Mouse (Mus musculus) liver (tissue): ENCODE measurements around the gene Ndufa3.

ENCODE experiments used
- DNase-seq: peaks from one replicate; pipeline ENCODE4 v3.0.0-alpha.2; 2020; ENCODE audit warnings: mixed read lengths

The Ndufa3 gene

DNA sequence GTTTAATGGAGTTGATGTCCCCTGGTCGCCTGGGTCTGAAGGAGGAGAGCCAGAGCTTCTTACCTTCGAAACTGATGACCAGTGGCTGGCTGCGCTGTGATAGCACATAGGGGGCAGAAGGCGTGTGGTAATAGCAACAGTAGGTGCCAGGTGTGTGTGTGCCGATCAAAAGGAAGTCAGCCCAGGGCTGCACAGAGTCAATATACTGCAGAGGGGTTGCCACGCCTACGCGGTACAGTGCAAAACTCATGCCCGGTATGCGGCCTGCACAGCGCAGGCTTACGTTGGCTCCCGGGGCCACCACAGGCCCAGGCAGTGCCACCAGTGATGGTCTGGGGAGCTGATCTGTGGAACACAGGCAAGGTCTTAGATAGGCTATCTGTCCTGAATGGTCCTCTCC is 6.2 kb upstream of the Ndufa3 start:
- DNase-seq: no peak

DNA sequence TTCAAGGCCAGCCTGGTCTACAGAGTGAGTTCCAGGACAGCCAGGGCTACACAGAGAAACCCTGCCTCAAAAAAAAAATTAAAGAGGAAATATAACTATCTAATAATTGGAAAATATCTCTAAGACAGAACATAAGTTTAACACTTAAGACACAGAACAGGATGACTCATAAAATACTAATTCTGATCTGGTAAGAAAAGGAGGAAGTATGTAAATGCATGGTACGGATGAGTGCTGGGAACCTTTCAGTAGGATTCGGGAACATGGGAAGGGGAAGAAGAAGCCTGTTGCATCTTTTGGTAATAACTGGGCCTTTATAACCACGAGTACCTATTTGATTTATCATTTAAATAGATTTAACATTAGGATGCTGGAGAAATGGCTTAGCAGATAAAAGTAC is 3.2 kb upstream of the Ndufa3 start:
- DNase-seq: no peak

DNA sequence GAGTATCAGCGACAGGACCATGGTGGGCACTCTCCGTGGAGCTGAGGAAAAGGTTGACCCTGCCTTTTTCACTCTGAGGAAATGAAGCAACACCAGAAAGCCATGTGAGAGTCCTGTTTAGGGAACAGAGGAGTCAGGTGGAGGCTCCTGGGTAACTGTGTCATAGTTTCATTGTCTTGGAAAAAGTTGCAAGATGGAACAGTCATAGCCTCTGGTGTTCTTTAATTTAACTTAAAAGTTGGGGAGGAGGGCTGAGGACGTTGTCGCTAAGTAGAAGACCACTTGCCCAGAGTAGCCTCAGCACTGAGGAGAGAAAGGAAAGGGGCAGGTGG is 1.1 kb upstream of the Ndufa3 start, which contains the start of gene Oscar:
TSS of gene Oscar (minus strand) at position 101 of the 332 bp plus-strand sequence.
- no peak for DNase-seq

DNA sequence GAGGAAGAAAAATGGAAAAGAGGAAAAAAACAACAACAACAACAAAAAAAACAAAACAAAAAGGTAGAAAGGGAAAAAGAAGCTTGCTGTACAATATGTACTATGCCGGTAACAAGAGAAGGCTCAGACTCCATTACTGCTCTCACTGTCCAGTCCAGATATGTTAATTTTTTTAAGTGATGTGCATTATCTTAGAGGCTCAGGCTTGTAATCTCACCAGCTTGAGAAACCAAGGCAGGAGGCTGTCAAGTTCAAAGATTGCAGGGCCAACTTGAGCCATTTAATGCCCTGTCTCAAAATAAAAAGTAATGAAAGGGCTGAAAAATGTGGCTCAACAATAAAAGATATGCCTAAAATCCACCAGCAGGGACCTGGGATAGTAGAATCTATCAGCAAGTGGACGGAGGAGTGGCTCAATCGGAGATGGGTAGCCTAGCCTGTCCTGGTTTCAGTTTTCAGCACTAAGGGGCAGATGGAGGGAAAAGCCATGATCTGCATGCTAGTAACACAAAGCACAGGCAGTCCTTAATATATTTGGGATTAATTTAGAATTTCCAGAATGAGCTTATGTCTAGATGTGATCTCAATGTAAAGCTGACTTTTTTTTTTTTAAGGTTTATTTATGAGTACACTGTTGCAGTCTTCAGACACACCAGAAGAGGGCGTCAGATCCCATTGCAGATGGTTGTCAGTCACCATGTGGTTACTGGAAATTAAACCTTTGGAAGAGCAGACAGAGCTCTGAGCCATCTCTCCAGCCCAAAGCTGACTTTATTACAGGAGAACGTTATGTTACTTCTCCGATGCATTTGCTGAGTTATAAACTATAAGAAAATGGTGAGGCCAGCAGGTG is 558 bp upstream of the Ndufa3 start:
- peak; percentile 18 for DNase-seq

DNA sequence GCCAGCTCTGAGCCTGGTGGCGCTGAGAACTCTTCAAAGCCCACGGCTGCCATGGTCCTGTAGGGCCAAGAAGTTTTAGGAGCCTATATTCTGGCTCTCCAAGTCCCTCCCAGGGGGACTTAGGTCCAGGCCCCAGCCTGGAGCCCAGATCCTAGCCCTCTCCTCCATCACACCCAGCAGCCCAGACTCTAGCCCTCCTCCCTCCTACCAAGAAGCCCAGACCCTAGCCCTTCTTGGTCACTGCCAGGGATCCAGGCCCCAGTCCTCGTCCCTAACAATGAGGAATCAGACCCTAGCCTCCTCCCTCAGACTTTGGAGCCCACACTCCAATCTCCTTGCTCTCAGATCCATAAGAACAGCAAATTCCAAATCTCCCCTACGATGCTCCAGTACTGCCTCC is 11.9 kb downstream of the Ndufa3 start:
- DNase-seq: no peak

DNA sequence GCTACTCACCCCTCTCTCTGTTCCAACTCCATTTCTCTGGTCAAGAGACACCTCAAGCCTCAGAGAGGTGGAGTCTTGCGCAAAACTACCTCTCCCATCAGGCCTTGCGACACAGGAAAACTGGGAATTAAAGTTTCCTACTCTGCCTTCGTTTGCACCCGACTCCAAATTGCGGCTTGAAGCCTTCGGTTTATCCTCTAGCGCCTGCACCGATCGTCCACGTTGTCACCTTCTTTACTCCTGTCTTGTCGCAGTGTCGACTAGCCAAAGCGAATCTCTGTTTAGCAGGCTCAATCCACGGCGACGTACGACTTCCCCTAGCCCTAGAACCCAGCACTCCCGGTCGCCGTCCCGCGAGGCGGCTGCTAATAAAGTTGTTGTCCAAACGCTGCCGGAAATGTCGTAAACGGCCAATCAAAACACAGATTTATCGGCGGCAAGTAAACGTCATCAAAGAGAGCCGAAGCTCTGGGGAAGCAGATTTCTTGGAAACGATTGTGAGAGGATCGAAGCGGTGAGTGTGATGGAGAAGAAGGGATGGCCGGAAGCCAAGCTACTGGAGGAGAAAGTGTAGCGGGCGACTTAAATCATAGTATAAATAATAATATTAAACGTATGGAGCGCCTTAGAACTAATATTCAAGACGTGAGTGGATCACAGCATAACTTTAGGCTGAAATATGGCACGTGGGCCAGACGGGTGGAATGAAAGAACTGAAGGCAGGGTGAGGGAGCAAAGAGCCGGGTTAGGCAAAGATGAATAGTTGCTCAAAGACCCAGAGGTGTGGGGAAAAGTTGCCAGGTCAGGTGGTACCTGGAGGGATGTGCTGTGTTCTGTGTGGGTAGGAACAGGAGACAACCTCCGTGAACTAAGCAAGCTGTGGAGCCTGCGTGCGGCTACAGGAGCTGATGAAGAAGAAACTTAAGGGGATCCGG is 12.6 kb downstream of the Ndufa3 start, which contains the start of the genes Tfpt and Prpf31:
TSS of gene Tfpt (minus strand) at position 387 of the 935 bp plus-strand sequence.
TSS of gene Prpf31 (plus strand) at position 443 of the 935 bp plus-strand sequence.
- DNase-seq: peak; percentile 91

DNA sequence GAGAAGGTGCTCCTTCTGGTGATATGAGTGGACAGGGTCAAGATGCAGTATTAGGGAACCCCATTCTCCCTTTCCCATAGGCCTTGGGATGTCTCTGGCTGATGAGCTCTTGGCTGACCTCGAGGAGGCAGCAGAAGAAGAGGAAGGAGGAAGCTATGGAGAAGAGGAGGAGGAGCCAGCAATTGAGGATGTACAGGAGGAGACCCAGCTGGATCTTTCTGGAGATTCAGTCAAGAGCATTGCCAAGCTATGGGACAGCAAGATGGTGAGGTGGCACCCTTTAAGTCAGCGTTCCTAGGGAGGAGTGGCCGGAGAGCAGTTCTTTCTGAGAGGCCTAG is 13.3 kb downstream of the Ndufa3 start:
- no peak for DNase-seq

DNA sequence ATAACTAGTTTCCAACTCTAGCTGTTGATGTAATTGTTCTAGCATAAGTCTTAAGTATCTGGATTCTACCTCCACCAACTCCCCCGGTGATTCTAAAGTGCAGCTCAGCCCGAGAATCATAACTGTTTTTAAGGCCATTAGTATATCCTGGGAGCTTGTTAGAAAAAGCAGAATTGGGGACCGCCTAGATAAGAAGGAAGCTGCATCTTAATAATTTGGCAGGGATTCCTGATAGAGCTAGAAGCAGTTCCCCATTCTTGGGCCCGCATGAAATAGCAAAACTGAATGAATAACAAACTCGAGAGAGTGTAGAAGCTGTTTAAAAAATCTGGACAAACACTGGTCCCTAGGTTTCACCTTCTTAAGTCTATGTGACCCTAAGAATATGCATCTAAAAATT is 26.2 kb downstream of the Ndufa3 start:
- DNase-seq: no peak

DNA sequence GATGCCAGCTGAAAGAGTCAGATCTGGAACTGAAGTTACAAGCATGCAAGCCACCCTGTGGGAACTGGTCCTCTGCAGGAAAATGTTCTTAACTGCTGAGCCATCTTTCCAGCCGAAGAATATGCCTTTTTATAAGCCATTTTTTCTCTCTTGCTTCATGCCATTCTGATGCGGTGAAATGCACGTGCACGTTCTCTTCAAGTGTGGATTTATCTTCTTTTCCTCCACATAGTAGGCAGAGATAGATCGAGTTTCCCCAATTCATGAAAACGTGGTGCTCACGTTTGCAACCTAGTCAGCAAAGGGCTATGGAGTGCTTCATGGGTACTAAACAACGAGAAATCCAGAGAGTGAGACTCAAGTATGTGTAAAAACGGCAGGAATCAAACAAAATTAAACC is 26.7 kb downstream of the Ndufa3 start:
- DNase-seq: no peak

DNA sequence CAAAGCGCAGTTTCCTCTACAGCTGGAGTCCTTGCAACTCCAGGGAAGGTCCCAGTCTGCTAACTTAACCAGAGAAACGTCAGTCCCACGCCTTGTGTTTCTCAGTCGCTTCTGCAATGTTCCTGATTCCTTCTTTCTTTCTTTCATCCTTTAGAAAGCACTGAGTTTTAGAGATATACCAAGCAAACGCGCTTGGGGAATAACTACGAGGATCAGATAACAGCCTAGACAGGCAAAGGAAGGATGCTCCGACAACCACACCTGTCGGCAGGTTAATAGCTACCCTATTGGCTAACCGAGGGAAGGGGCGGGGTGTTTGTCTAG is 27.1 kb downstream of the Ndufa3 start:
- peak; percentile 95 for DNase-seq

DNA sequence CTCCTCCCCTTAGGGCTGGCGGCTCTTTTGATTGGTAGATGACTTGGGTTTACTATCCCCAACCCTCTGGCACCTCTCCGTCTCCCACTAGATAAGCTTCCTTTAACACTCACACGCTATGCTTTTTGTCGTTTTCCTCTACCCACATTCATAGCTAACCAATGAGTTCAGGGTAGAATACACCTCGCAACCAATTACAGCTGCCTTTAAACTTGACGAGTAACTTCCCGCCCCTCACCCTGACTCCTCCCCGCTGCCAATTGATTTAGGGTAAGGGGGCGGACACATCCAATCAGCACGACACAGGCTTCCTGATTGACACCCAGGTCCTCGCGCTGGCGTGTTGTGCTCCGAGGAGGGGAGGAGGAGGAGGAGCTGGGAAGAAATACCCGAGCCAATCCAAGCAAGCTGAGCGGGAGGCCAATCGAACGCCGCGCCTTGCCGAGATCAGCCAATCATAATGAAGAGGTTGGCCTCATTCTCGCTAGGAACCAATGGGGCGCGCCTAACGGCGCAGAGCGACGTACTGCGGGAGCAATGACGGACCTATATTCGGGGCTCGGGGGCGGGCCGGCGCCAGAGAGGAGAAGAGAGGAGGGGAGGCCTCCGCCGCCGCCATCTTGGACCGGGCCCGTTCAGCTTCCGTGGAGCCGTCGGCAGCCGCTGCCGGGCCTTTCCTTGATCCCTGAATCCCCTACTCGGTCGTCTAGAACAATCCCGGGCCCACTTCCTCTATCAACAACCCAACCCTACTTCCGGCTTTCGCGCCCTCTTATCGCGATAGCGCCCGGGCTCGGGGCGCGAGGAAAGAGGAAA is 27.7 kb downstream of the Ndufa3 start, which contains the start of gene Cnot3:
TSS of gene Cnot3 (plus strand) at position 597 of the 816 bp plus-strand sequence.
- peak; percentile 98 for DNase-seq

DNA sequence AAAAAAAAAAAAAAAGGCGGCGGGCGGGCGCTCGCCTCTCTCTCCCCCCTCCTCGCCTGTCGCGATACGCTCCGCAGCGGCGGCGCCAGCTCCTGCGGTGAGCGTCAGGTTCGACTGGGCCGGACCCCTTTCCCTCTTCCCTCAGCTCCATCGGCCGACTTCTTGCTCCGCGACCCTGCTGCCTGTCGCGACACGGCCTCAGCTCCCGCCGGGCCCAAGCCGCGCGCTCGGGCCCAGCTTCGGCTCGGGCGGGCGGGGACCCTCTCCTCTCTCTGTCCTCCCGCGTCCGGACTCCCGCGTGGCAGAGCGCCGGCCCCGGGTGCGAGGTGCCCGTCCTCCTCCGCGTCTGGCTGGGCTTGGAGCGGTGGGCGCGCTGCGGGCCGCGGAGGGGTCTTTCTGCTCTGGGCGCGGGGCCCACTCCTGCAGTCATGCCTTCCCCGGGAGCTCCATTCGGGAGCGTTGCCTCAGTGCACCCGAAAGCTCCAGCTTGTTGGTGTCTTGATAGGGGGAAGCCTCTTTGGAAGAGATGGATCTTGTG is 28.4 kb downstream of the Ndufa3 start:
- DNase-seq: no peak

DNA sequence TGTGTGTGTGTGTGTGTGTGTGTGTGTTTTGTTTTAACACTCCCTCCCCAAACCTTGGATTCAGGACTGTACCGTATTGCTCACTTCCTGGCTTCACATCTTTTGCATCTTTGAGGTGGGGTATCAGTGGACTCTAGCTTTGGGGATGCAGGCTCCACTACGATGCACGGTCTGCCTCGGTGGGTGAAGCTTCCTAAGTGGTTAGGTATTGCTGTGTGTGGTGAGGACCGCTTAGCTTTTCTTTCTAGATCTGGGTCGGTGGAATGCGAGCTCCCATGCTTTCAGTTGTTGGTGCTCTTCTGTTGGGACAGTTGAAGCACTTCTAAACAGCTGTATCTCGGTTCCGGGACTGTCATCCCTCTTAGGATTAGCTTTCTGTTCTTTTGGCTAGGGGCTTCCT is 29.0 kb downstream of the Ndufa3 start:
- DNase-seq: no peak

DNA sequence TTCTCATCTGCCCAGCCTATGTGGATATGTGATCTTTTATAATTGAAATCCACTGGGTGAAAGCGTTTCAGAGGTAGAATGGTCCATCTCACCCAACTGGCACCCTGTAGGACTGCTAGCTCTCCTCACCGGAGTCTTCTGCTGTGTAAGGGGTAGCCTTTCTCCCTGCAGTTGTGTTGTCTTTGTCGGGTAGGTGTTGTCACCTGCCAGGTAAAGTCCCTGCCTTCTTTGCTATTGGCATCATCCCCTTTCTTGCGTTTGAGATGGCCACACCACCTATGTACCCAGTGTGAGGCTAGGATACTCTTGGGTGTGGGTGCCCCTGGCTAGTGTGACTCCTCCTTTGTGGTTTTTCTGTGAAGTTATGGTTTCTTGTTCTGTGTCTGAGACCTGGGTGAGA is 29.5 kb downstream of the Ndufa3 start:
- no peak for DNase-seq

DNA sequence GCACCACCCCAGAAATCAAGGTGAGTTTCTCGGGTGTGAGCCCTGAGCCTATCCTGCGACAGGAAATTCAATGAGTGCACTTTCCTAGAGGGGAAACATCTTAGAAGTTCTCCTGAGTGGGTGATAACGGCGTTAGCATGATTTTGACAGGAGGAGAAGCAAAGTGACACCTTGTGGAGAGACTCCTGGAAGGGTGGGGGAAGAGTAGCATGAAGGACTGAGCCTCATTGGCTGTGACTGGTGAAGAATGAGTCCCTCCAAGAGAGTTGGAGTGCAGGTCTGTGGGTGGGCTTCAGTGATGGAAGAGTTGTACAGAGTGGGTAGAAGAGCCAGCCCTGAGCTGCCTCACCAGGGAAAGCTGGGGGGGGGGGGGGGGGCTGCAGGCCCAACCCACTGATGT is 39.8 kb downstream of the Ndufa3 start:
- no peak for DNase-seq

DNA sequence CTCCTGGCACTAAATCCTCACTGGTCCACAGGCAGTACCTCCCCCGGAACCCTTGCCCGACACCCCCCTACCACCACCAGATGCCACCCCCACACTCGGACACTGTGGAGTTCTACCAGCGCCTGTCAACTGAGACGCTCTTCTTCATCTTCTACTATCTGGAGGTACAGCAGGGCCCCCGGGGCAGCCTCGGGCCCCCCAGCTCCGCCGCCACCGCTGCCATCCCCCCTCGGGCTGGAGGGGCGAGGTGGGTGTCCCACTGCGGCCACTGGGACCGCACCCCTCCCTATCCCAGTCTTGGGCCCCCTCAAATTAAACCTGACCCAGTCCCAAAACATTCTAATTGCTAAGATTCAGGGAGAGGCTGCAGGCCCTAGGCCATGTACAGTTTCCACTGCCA is 41.4 kb downstream of the Ndufa3 start:
- no peak for DNase-seq

DNA sequence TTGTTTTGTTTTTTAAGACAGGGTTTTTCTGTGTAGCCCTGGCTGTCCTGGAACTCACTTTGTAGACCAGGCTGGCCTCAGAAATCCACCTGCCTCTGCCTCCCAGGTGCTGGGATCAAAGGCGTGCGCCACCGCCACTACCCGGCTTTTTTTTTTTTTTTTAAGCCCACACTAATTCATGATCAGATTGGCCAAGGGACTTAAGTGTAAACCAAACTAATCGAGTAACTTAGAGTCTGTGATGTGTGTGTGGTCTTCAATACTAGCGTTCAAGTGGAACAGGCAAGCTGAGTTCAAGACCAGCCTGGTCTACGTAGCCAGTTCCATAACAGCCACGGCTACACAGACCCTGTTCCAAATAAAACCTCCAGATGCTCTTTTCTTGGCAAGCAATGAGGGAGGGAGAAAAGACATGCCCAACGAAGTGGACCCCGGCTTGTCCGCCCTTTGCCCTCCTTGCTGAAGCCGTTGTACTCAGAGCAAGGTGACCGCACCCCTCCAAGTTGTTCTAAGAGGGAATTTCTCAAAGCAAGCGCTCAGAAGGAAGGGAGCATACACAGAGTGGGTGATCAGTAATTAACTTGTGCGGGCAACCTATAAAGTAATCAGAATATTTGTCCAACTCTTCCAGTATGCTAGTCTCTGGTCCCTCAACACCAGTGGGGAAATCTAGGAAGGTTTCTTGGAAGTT is 47.5 kb downstream of the Ndufa3 start:
- peak; percentile 34 for DNase-seq

DNA sequence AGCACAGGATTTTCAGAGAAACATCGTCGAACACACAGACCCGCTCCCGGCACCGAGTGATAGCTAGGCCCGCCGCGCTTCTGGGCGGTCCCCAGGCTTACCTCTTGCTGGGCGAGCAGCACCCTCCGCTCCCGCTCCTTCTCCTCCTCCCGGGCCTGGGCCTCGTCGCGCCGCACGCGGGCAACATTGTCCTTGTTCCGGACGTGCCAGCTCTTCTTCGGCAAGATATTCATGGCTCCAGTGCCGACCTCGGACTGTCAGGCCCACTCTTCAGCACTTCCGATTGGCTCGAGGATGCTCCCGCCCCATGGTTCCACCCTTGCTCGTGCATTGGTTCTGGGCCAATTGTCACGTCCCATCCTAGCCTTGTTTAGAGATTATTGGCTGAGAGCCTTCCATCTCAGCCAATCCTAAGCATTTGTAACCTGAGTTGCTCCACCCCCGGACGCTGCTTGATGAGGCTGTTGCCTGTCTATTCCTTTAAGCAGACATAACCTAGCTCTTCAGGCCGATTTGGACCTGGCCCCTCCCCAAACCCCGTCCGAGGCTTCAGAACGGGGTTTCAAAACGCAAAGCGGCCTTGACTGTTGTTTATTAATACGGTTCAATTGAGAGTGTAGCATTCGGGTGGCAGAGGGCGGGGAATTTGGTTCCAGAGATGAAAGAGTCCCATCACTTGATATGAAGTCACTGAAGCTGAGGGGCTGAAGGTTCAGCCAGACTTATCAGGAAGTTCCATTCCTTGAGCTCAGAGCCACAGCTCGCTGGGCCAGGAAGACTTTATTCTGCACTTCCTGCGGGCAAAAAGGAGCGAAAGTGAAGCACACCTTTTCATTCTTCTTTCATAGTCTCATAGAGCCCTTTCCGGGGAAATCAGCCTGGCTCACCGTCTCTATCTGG is 48.3 kb downstream of the Ndufa3 start, which contains the start of gene Leng1:
TSS of gene Leng1 (minus strand) at position 626 of the 900 bp plus-strand sequence.
- DNase-seq: peak; percentile 95

DNA sequence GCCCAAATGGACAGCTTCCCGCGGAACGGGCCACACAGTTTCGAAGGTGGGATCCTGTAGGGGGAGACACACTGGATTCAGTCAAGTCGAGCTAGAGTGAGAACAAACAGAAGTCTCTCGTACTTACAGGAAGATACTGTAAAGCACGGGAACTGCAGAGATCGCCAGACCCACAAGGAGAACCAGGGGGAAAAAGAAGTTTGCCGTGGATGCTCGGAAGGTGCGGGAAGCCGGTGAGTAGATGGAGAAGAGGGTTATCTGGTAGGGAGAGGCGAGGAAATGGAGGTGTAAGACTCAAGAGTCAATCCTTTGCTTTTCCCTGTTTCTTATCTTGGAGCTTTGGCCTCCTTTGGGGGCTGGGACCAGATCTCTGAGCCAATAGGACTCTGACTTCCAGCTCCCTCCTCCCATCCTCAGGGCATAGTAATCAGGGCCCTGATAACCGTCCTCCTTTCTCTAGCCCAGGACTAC is 49.8 kb downstream of the Ndufa3 start:
- peak; percentile 73 for DNase-seq
